Mouse (Mus musculus) limb, embryonic 14.5 days (tissue): ENCODE data around the gene Gm20388. TPM values are rescaled to one million over a fixed set of nuclear protein-coding genes. Genes with fewer than 3 reads are reported as not detected.

Experiments used
- ATAC-seq: fragments of 200-750 bp; cut with Nextera tagmentation; 2 replicates; pipeline ENCODE4 v1.8.0; 2017; ENCODE audit warnings: low read depth, moderate number of reproducible peaks, moderate TSS enrichment; ENCODE audit not compliant: low FRiP score
- DNase-seq: peaks from one replicate; pipeline ENCODE4 v3.0.0-alpha.2; 2015; ENCODE audit warnings: low spot score
- H3K27ac ChIP-seq: fragments of 300-500 bp; sonication (generic); replicated peaks from 2 replicates; pipeline ENCODE4 v1.5.1; 2014; ENCODE audit warnings: low read depth, mild to moderate bottlenecking, low read length, moderate library complexity, mixed read lengths
- H3K27me3 ChIP-seq: fragments of 300-500 bp; sonication (generic); 2 replicates; pipeline ENCODE4 v1.6.1; 2014; ENCODE audit warnings: low read length, mixed read lengths; ENCODE audit not compliant: control insufficient read depth, insufficient read depth
- H3K36me3 ChIP-seq: fragments of 300-500 bp; sonication (generic); 2 replicates; pipeline ENCODE4 v1.6.1; 2014; ENCODE audit warnings: mild to moderate bottlenecking, low read length, moderate library complexity, mixed read lengths; ENCODE audit not compliant: control insufficient read depth, insufficient read depth
- H3K4me1 ChIP-seq: fragments of 300-500 bp; sonication (generic); 2 replicates; pipeline ENCODE4 v1.6.1; 2014; ENCODE audit warnings: antibody characterized with exemption, low read length, mixed read lengths; ENCODE audit not compliant: control insufficient read depth, insufficient read depth
- H3K4me2 ChIP-seq: fragments of 300-500 bp; sonication (generic); replicated peaks from 2 replicates; pipeline ENCODE4 v1.6.1; 2014; ENCODE audit warnings: low read depth, mild to moderate bottlenecking, low read length, moderate library complexity; ENCODE audit not compliant: severe bottlenecking
- H3K4me3 ChIP-seq: fragments of 300-500 bp; sonication (generic); replicated peaks from 2 replicates; pipeline ENCODE4 v1.5.1; 2014; ENCODE audit warnings: low read length
- H3K9ac ChIP-seq: fragments of 300-500 bp; sonication (generic); 2 replicates; pipeline ENCODE4 v1.6.1; 2014; ENCODE audit warnings: mild to moderate bottlenecking, low read depth, low read length, moderate library complexity; ENCODE audit not compliant: severe bottlenecking
- H3K9me3 ChIP-seq: fragments of 300-500 bp; sonication (generic); 2 replicates; pipeline ENCODE4 v1.6.1; 2016; ENCODE audit warnings: low read length; ENCODE audit not compliant: control insufficient read depth
- POLR2A ChIP-seq: fragments of 200-500 bp; IDR thresholded peaks from 2 replicates; pipeline ENCODE4 v1.8.0; 2012; ENCODE audit warnings: inconsistent platforms, mild to moderate bottlenecking, moderate library complexity, borderline replicate concordance; ENCODE audit not compliant: insufficient read depth, insufficient read length; ENCODE audit errors: extremely low read depth
- WGBS: fragments of 180-500 bp; shearing (Covaris S2); extraction: QIAGEN DNeasy Blood & Tissue Kit; methylation state at CpG from one replicate; pipeline ENCODE4 v1.1.7; 2014; 5-methylcytosine and 5-hydroxymethylcytosine counted together
- polyA plus RNA-seq, 2 experiments: library from polyadenylated mRNA; depleted of rRNA in 1 of 2; stranded (reverse) in 1 of 2; unstranded in 1 of 2; fragments of >200 nt; fragmentation: Nextera tagmentation in 1 of 2; extraction: Ambion mirVana in 1 of 2; gene quantifications; 2 replicates each; pipeline versions ENCODE4 v1.2.1 to v1.2.3; 2012 to 2014

Gm20388 gene
- polyA plus RNA-seq, 2 experiments: 1.9 to 49.9 TPM

DNA sequence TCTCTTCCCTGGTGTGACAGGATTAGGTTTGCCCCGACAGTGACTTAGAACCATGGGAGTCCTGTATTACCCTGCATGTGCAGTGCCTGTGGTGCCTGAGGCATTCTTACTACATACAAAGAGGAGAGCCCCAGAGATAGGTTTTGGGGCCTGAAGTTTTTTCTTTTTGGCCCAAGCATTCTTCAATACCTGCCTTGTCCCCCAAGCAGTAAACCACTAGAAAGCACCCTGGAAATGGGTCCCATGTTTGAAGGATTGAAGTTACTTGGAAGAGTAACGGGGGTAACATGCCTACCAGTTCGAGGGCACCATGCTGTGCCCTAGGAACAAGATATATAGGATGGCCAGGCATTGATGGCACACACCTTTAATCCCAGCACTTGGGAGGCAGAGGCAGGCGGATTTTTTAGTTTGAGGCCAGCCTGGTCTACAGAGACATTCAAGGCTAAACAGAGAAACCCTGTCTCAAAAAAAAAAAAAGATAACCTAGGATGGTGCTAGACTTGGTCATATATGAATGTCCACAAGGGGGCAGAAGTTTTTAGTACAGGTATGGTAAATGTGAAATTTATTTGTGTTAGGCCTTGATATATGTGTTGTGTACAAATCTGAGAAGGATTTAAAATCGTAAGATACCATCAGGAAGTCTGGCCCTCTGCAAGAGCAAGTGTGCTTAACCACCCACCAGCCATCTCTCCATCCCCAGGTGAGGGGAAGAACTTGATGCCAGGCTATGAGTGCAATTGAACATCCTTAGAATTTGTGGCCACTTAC lies 3195.1 kb downstream of the Gm20388 start:
- Histone ChIP-seq H3K9me3 (no peaks in the 10 kb centered on the region), H3K4me1 (peaks cover 12% of the 10 kb centered on the region; the same call in 1 of the 2 replicates), H3K36me3 (peaks cover 31% of the 10 kb centered on the region), H3K4me2 (no peak overlapping the region), H3K4me3 (no peak overlapping the region), H3K27ac (no peak overlapping the region), H3K9ac (no peak overlapping the region), H3K27me3 (no peaks in the 10 kb centered on the region)
- DNase-seq (peak; percentile 80), ATAC-seq (0 out of 2 replicates have a peak, but pooled peaks have one; percentile 9)
- no peak for TF ChIP-seq POLR2A
- WGBS: 67% methylated on average over 5 of the region's 5 CpGs

GRCm38 (mm10) chr8:123106531-123106930 lies 3195.9 kb downstream of the Gm20388 start:
- no peak for ATAC-seq
- H3K4me1 ChIP-seq: peaks cover 10% of the 10 kb centered on the region; the same call in 1 of the 2 replicates
- DNase-seq: no peak
- no peak overlapping the region for H3K9ac ChIP-seq
- peaks cover 31% of the 10 kb centered on the region for H3K36me3 ChIP-seq
- no peak overlapping the region for H3K27ac ChIP-seq
- H3K27me3 ChIP-seq: no peaks in the 10 kb centered on the region
- TF ChIP-seq POLR2A: no peak
- H3K4me2 ChIP-seq: no peak overlapping the region
- no peaks in the 10 kb centered on the region for H3K9me3 ChIP-seq
- 54% methylated on average over 2 of the region's 2 CpGs for WGBS
- H3K4me3 ChIP-seq: no peak overlapping the region

DNA sequence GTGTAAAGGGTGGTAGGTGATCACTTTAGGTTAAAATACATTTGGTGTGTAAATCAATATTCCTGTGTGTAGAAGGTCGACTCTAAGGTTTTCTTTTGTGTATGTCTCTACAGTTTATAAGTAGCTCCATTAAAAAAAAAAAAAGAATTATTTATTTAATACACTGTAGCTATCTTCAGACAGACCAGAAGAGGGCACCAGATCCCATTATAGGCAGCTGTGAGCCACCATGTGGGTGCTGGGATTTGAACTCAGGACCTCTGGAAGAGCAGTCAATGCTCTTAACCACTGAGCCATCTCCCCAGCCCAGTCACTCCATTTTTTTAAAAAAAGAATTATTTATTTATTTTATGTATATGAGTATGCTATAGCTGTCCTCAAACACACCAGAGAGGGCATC lies 3197.4 kb downstream of the Gm20388 start:
- Histone ChIP-seq H3K36me3 (peaks cover 31% of the 10 kb centered on the region), H3K9ac (no peak overlapping the region), H3K27ac (no peak overlapping the region), H3K27me3 (no peaks in the 10 kb centered on the region), H3K9me3 (no peaks in the 10 kb centered on the region), H3K4me3 (no peak overlapping the region), H3K4me2 (no peak overlapping the region), H3K4me1 (peaks cover 7% of the 10 kb centered on the region; the same call in 1 of the 2 replicates)
- ATAC-seq (no peak), DNase-seq (no peak)
- TF ChIP-seq POLR2A: no peak
- WGBS: 74% methylated on average over 1 of the region's 1 CpGs

DNA sequence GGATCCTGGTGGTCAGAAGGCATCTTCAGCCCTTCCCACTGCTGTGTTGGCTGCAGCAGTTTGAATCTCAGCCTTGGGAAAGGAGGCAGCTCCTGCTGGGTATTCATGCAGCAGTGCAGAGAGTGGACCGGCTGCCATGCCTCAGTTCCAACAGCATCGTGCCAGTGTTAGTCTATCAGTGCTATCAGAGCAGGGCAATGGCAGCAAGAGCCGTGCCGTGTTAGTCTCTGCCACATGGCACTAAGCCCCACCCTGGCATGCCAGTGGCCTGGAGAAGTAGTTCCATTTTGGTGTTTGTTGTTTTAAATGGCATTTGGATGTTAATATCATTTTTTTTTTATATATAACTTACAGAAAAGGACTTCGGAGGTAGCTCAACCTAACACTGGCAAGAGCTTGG lies 3198.3 kb downstream of the Gm20388 start:
- TF ChIP-seq POLR2A: no peak
- DNase-seq: no peak
- H3K4me1 ChIP-seq: no peaks in the 10 kb centered on the region
- H3K4me3 ChIP-seq: no peak overlapping the region
- H3K4me2 ChIP-seq: no peak overlapping the region
- WGBS: 84% methylated on average over 5 of the region's 5 CpGs
- no peaks in the 10 kb centered on the region for H3K9me3 ChIP-seq
- H3K36me3 ChIP-seq: peaks cover 22% of the 10 kb centered on the region
- H3K9ac ChIP-seq: no peak overlapping the region
- ATAC-seq: no peak
- no peaks in the 10 kb centered on the region for H3K27me3 ChIP-seq
- H3K27ac ChIP-seq: no peak overlapping the region

- H3K9me3 ChIP-seq: no peaks in the 10 kb centered on the region
- WGBS: 23% methylated on average over 4 of the region's 4 CpGs
- H3K36me3 ChIP-seq: peaks cover 5% of the 10 kb centered on the region; the same call in 1 of the 2 replicates
- H3K27ac ChIP-seq: no peak overlapping the region
- H3K27me3 ChIP-seq: peaks cover 1% of the 10 kb centered on the region
- H3K4me1 ChIP-seq: no peaks in the 10 kb centered on the region
- no peak overlapping the region for H3K4me2 ChIP-seq
- TF ChIP-seq POLR2A: no peak
- H3K9ac ChIP-seq: no peak overlapping the region
- ATAC-seq: no peak
- DNase-seq: no peak
- H3K4me3 ChIP-seq: no peak overlapping the region
Observed at GRCm38 (mm10) chr8:123110649-123111048, 3200.0 kb downstream of the Gm20388 start.
